Mouse (Mus musculus): ENCODE data around the gene Cyp4a30b.
"Not testable (repeated sequence)": the region's sequence is repeated elsewhere in the genome, so short reads cannot be mapped to it uniquely, and the experiment has no call there.

The Cyp4a30b gene

DNA sequence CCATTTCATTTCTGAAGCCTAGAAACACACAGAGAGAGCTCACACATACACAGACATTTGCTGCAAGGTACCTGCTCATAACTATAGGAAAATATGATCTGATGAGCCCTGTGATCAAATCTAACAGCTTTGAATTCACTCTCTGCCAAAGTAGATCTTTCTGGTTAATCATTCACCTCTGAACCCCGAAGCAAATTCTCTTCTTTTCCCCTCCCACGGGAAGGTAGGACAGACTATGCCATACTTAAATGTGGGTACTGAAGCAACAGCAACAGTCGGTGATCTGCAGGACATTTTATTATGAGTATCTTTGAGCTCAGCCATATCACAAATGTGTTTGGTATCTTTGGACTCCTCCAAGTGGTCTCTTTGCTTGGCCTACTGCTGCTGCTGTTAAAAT, at the start of gene Cyp4a30b:
Cyp4a30b (plus strand) TSS at position 301 of the 400 bp plus-strand sequence.
- no peak for DNase-seq

DNA sequence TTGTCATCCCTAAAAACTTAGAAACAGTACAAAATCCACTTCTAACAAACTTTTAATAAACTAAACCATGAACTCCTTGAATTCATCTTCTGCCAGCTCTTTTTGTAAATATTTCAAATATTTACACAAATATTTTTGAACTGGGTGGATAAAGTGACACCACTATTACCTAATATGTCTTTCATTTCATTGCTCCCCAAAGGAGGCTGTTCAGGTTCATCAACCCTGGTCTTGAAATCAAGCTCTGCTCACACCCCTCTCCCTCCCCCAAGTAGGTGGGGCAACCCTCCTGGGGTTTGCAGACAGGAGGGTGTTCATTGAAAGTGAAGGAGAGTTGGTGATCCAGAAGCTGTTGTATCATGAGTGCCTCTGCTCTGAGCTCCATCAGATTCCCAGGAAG, 41.1 kb upstream of the Cyp4a30b start, which contains the start of gene Cyp4a12b:
Cyp4a12b (plus strand) TSS at position 301 of the 400 bp plus-strand sequence.
- DNase-seq: not testable (repeated sequence)

DNA sequence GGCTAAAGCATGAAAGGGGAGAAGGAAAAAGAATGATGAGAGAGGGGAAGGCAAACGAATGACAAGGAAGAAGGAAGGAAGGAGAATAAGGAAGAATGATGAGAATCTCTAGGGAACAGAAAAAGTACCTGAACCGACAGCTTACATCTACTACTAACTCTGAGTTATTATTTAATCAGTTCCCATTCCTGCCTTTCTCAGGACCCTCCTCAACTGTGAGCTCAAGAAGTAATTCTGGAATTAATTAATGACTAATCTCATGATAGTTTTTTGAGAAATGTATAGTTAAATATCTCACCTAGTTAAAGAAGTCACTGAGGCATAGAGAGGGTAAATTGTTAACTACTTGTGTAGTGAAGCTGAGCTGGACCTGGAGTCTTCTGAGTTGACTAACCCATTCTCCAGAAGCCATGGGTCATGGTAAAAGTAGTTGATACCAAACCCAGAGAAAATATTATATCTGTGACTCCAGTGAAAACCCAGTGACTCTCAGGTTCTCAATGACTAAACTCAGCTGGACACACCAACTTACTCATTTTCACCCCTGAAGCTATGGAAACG, 1.7 kb upstream of the Cyp4a30b start:
- DNase-seq: no peak

DNA sequence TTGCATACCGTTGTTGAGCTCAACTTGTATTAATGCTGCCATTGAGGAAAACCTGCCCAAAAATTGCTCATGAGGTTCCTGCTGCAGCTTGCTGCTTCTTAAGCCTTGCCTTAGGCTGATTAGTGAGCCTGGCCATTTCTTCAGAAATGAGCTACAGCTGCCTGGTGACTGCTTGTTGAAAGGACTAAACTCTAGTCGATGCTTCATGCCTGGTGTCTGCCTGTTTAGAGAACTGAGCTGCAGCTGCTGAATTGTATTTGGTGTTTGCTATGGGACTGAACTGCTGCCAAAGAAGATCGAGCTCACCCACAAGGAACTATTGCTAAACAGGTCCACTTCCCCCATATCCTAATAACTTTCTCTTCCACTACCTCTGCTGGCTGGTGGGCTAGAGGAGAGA, 21.2 kb downstream of the Cyp4a30b start:
- not testable (repeated sequence) for DNase-seq

DNA sequence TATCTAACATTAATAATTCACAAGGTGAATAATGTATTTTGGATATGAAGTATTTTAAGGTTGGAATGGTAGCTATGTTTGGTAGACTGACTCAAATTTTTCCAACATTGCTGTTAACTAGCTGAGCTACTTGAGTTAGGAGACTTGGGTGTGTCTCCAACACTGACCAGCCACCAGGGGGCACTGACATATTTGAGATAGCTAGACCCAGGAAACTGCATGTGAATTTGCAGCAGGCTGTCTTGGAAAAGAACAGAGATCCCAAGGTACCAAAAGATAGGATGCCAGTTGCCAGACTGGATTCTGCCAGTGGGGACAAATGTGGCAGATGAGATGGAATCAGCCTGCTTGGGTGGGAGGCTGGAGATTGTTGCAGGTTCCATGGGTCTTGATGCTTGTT, 23.6 kb downstream of the Cyp4a30b start:
- DNase-seq: peak; percentile 2 to 6

DNA sequence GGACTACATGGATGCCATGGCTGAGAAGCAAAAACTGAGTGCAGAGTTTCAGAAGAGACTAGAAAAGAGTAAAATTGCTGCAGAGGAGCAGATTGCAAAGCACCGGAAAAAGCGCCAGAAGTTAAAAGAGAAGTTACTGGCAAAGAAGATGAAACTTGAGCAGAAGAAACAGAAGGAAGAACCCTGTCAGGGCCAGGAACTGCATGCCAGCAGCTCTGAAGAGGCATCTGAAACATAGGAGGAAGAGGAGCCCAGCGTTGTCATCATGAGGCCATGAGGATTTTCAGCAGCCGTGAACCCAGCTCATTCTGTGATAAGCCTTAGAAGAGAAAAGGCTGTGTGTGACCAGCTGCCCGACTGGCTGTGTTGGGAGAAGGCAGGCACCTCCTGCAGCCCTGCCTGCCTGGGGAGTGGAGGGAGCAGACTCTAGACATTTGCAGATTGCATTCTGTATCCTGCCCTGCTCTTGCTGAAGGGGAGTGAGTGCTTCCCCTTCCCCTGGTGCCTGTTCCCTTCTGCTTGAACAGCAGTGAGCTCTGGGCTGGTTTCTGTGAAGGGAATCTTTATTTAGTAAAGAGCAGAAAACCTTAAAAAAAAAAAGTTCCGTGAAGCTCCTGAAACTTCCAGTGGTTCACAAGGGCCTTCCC, 28.7 kb downstream of the Cyp4a30b start:
- no peak for DNase-seq

DNA sequence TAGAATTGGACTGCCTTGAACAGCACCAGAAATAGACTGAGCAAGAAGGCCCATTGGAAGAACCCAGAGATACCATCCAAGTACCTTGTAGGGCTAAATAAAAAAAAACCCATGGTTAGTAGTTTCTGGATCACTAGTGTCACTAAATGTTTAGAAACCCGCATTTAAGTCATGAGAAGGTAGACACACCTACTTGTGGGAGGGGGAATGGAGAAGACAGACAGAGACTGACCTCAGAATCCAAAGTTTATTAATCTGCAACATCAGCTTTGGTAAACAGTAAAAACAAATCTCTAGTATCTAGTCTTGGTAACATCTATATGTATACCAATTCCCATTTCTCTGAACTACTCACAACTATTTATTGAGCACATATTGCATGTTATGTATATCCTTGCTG, 43.6 kb downstream of the Cyp4a30b start, which contains the start of gene Cyp4a14:
Cyp4a14 (minus strand) TSS at position 142 of the 400 bp plus-strand sequence.
- no peak for DNase-seq

DNA sequence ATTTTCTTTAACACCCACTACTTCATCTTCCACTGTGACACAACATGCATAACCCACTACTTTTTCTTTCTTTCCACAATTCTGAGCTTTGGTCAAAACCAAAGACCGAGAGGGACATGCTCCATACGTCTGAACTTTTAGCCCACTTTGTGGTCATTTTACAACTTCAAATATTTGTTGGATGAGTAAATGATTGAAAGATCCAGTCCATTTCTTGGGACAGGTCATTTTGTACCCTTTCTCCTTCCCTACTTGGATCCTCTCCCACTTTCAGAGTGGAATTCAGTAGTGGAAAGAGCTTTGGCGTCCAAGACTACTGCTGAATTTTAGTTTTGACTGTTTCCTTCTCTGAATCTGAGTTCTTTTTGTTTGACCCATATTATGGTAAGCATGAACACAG, 45.1 kb downstream of the Cyp4a30b start:
- no peak for DNase-seq

DNA sequence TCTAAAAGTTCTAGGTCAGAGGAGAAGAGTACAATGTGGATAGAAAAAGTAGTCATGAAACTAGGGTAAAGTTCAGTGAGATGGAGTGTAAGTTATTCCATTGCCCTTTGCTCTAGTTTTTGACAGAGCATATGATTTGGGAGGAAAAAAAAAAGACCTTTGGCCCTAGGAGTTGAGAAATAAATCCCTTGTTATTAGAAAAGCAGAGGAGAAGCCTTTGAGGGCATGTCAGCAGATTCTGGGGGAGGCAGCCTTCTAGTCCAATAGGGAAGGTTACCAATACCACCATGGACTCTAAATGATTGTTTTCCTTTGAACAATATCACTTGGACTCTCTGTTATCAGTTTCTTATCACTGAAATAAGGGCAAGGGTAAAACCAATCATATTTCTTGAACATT, 61.6 kb downstream of the Cyp4a30b start:
- not testable (repeated sequence) for DNase-seq

DNA sequence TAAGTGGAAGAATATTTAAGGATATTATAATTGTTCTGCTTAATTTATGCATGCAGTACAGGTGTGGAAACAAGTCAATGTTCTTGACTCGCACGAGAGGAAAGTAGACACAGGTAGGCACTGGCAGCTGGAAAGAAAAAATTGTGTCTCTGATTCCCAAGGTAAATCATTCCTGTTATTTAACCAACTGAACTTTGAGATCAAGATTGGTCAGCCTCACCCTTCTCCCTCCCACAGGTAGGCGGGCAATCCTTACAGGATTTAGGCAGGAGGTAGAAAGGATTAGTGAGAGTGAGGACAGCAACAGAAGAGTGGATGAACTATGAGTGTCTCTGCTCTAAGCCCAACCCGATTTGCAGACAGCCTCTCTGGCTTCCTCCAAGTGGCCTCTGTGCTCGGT, 65.6 kb downstream of the Cyp4a30b start, which contains the start of gene Cyp4a10:
Cyp4a10 (plus strand) TSS at position 265 of the 400 bp plus-strand sequence.
- DNase-seq: not testable (repeated sequence)

DNA sequence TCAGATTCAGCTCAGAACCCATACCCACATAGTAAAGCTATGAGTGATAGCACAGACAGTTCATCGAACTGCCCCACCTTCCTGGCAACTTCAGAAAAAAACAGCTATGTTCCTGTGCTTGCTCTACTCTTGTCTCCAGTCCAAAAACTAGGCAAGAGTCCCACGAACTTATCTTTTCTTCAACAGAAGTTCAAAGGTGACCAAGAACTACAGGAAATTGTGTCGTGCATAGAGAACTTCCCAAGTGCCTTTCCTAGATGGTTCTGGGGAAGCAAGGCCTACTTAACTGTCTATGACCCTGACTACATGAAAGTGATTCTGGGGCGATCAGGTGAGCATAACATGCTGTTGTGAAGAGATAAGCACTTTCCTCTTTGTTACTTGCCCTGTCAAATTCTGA, 67.0 kb downstream of the Cyp4a30b start:
- DNase-seq: no peak
